In the genomic region with DNA sequence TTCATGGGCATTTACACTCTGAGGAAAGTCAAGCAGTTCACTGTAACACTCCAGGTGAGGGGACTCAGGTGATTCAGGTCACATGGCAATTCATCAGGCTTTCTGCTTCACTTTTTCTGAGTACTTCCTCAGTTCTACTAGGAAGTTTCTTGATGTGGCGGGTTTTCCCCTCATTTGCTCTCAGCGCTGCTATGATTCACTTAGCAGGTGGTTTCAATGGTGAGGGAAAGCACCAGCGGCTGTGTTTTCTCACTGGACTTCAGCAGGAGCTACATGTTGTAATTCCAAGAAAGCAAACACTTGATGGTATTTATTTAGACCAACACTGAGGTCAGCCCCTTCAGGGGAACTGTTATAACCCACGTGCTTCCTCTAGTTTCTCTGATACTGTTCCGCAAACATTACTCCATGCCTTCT, we compare ENCODE assay signal across 17 mouse cellular contexts.
A peak's percentile ranks its signal among the peaks of the same experiment; 100 is the strongest.
DNase-seq lines count a peak whose midpoint lies in the region; ATAC-seq and TF ChIP-seq lines count a peak whose summit lies in the region.
"Had no signal": no experiment of that assay in that cellular context is flagged by ENCODE, and none has a peak within 500 bp of the region (broad histone marks: within the 10 kb centered on the region; RNA-seq: fewer than 3 reads in every experiment).

No protein-coding gene starts in this region.

- no peak for TF ChIP-seq POLR2A in thymus, adult 2 months (IDR thresholded peaks at IDR 0.05; ENCODE audit: control insufficient read depth, extremely low read depth, insufficient read depth, low read length, poor library complexity)

- no peak for TF ChIP-seq CTCF in left cerebral cortex, adult 2 months (IDR thresholded peaks at IDR 0.05)
- no peak for TF ChIP-seq CTCF in thymus, adult 2 months (IDR thresholded peaks at IDR 0.05; ENCODE audit: borderline replicate concordance, control insufficient read depth, extremely low read depth, insufficient read depth, low read length, poor library complexity)

- ATAC-seq in intestine, embryonic 15.5 days: peak; percentile 89
- peak; percentile 94 for ATAC-seq in lung, embryonic 16.5 days (ENCODE audit: low read depth)
- peak; percentile 80; the same call in 1 of the 2 replicates for ATAC-seq in stomach, embryonic 16.5 days (ENCODE audit: insufficient read depth, low FRiP score)
- ATAC-seq: forebrain, embryonic 14.5 days; hindbrain, embryonic 16.5 days had no signal

- intact Hi-C loops in left cerebral cortex, adult 2 months (cut with DNase I): no loop called here

- WGBS in intestine, embryonic 15.5 days: 45% methylated on average over 5 of the region's 5 CpGs
- WGBS in lung, embryonic 16.5 days: 51% methylated on average over 5 of the region's 5 CpGs
- 49% methylated on average over 5 of the region's 5 CpGs for WGBS in stomach, embryonic 16.5 days
- 39% methylated on average over 5 of the region's 5 CpGs for WGBS in thymus, adult 2 months

- no peak overlapping the region for H3K4me2 ChIP-seq in intestine, embryonic 15.5 days (replicated peaks)
- H3K4me2 ChIP-seq in lung, embryonic 16.5 days (ENCODE audit: low read depth, low read length): no peak overlapping the region
- H3K4me2 ChIP-seq in stomach, embryonic 16.5 days (ENCODE audit: low read depth, low read length): no peak overlapping the region
- H3K4me2 ChIP-seq: heart, embryonic 11.5 days; kidney, embryonic 15.5 days; limb, embryonic 12.5 days had no signal

- no peaks in the 10 kb centered on the region for H3K4me1 ChIP-seq in intestine, embryonic 15.5 days (replicated peaks)
- H3K4me1 ChIP-seq in lung, embryonic 16.5 days (replicated peaks; ENCODE audit: control insufficient read depth, insufficient read depth, low read length): no peaks in the 10 kb centered on the region
- H3K4me1 ChIP-seq in stomach, embryonic 16.5 days (ENCODE audit: control insufficient read depth, insufficient read depth, low read length): no peaks in the 10 kb centered on the region
- H3K4me1 ChIP-seq in thymus, adult 2 months (replicated peaks; ENCODE audit: control insufficient read depth, insufficient read depth, low read length): no peaks in the 10 kb centered on the region
- H3K4me1 ChIP-seq: embryonic facial prominence, embryonic 10.5 days; kidney, embryonic 15.5 days; limb, embryonic 12.5 days had no signal

- no peak overlapping the region for H3K4me3 ChIP-seq in intestine, embryonic 15.5 days (replicated peaks)
- H3K4me3 ChIP-seq in lung, embryonic 16.5 days (ENCODE audit: low read length): no peak overlapping the region
- no peak overlapping the region for H3K4me3 ChIP-seq in stomach, embryonic 16.5 days (replicated peaks; ENCODE audit: low read length)
- no peak overlapping the region for H3K4me3 ChIP-seq in left cerebral cortex, adult 2 months
- no peak overlapping the region for H3K4me3 ChIP-seq in thymus, adult 2 months (ENCODE audit: control insufficient read depth, insufficient read depth, low read length)
- H3K4me3 ChIP-seq: embryonic facial prominence, embryonic 10.5 days; kidney, embryonic 15.5 days; limb, embryonic 12.5 days had no signal

- no peaks in the 10 kb centered on the region for H3K36me3 ChIP-seq in intestine, embryonic 15.5 days
- H3K36me3 ChIP-seq in lung, embryonic 16.5 days (ENCODE audit: control insufficient read depth, insufficient read depth, low read length): no peaks in the 10 kb centered on the region
- H3K36me3 ChIP-seq in stomach, embryonic 16.5 days (ENCODE audit: control insufficient read depth, insufficient read depth, low read length): no peaks in the 10 kb centered on the region
- no peaks in the 10 kb centered on the region for H3K36me3 ChIP-seq in thymus, adult 2 months (ENCODE audit: control insufficient read depth, insufficient read depth, low read length)
- H3K36me3 ChIP-seq: embryonic facial prominence, embryonic 10.5 days; kidney, embryonic 15.5 days; limb, embryonic 12.5 days had no signal

- H3K27me3 ChIP-seq in intestine, embryonic 15.5 days (replicated peaks): no peaks in the 10 kb centered on the region
- no peaks in the 10 kb centered on the region for H3K27me3 ChIP-seq in lung, embryonic 16.5 days (ENCODE audit: control insufficient read depth, insufficient read depth, low read depth, low read length)
- no peaks in the 10 kb centered on the region for H3K27me3 ChIP-seq in stomach, embryonic 16.5 days (ENCODE audit: control insufficient read depth, insufficient read depth, low read length)
- no peaks in the 10 kb centered on the region for H3K27me3 ChIP-seq in thymus, adult 2 months (ENCODE audit: control insufficient read depth, insufficient read depth, low read length)
- H3K27me3 ChIP-seq: kidney, embryonic 15.5 days; limb, embryonic 12.5 days had no signal

- no peak overlapping the region for H3K27ac ChIP-seq in intestine, embryonic 15.5 days
- no peak overlapping the region for H3K27ac ChIP-seq in lung, embryonic 16.5 days (ENCODE audit: low read length)
- H3K27ac ChIP-seq in stomach, embryonic 16.5 days (ENCODE audit: low read length): no peak overlapping the region
- H3K27ac ChIP-seq in left cerebral cortex, adult 2 months: no peak overlapping the region
- H3K27ac ChIP-seq in thymus, adult 2 months (ENCODE audit: control insufficient read depth, insufficient read depth, low read length): no peak overlapping the region
- H3K27ac ChIP-seq: embryonic facial prominence, embryonic 10.5 days; kidney, embryonic 15.5 days; limb, embryonic 12.5 days; liver, embryonic 14.5 days had no signal

- H3K9me3 ChIP-seq in intestine, embryonic 15.5 days: no peaks in the 10 kb centered on the region
- H3K9me3 ChIP-seq in lung, embryonic 16.5 days (ENCODE audit: control insufficient read depth, low read length): no peaks in the 10 kb centered on the region
- no peaks in the 10 kb centered on the region for H3K9me3 ChIP-seq in stomach, embryonic 16.5 days (replicated peaks; ENCODE audit: control insufficient read depth, low read length)
- H3K9me3 ChIP-seq: embryonic facial prominence, embryonic 10.5 days; kidney, embryonic 15.5 days; limb, embryonic 12.5 days had no signal

- no peak overlapping the region for H3K9ac ChIP-seq in intestine, embryonic 15.5 days
- no peak overlapping the region for H3K9ac ChIP-seq in lung, embryonic 16.5 days (ENCODE audit: low read length)
- H3K9ac ChIP-seq in stomach, embryonic 16.5 days (ENCODE audit: low read length): no peak overlapping the region
- H3K9ac ChIP-seq: kidney, embryonic 15.5 days; limb, embryonic 12.5 days; liver, embryonic 14.5 days had no signal

- DNase-seq in NIH3T3 (ENCODE audit: low read depth): peak; percentile 9
- DNase-seq in left cerebral cortex, adult 2 months (ENCODE audit: extremely low spot score in 1 of 2, low spot score in 2 of 2): no peak
- no peak for DNase-seq in ovary, postnatal 36 days (ENCODE audit: low spot score)
- DNase-seq in thymus, adult 2 months: no peak
- DNase-seq: cerebellum, postnatal 25 days; gastrocnemius, postnatal 36 days; thymus, postnatal 36 days had no signal
